Mouse (Mus musculus) bone marrow macrophage, adult 2 months (primary cell): ENCODE measurements at regions not wholly inside any gene's neighbourhood (a gene's known extent, or its start where the extent isn't known, plus 50 kb on each side); places are given as distances from the start of the nearest gene placed in this dataset.

Experiments
- CTCF ChIP-seq: IDR thresholded peaks from 2 replicates; pipeline ENCODE4 v1.5.1; 2012; ENCODE audit warnings: low read depth, mild to moderate bottlenecking, low read length, moderate library complexity
- POLR2A ChIP-seq: IDR thresholded peaks from 2 replicates; pipeline ENCODE4 v1.6.1; 2012; ENCODE audit warnings: mild to moderate bottlenecking, low read depth, low read length, borderline replicate concordance

DNA sequence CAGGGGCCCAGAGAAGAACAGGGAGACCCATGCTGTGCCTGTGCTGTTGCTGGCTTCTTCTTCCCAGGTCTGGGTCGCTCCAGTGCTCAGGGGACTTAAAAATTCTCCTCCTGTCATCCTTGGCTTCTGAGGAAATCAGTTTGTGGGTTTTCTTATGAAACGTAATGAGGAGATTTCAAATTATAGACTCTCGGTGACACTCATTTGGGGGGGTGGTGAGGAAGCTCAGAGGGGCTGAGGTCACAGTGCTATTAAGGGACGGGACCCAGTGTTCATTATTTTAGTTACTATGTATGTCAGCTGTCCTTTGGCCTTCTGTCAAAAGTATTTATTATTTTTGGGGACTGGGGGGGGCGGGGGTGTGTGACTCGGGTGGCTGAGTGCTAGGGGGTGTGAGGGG, 171.7 kb upstream of the Mrps10 start:
- TF ChIP-seq POLR2A (no peak), CTCF (no peak)
